Mouse (Mus musculus): ENCODE measurements around the gene Tex37. TPM values are rescaled to one million over a fixed set of nuclear protein-coding genes. Genes with fewer than 3 reads are reported as not detected.

The Tex37 gene
- total RNA-seq, 2 experiments from 2014 or later = not detected

DNA sequence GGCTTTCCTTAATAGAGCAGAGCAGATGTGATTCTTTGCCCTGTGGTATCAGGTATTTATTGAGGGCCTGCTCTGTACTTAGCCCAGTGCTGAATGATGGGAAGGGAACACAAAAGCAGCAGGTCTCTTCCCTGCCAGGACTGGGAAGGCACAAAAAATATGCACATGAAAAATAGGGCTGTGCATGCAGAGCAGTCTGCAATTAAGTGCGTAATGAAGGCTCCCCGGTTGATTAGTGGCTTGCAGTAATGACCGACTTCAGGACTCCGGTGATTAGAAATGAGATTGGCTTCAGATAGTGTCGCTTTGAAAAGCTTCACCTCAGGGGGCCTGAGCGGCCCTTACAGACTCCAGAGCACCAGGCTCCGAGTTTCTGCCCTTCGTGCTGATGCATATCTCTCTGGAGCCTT, 19.1 kb downstream of the Tex37 start:
- intact Hi-C loops (cut with DNase I) = no loop called here
- DNase-seq = no peak

DNA sequence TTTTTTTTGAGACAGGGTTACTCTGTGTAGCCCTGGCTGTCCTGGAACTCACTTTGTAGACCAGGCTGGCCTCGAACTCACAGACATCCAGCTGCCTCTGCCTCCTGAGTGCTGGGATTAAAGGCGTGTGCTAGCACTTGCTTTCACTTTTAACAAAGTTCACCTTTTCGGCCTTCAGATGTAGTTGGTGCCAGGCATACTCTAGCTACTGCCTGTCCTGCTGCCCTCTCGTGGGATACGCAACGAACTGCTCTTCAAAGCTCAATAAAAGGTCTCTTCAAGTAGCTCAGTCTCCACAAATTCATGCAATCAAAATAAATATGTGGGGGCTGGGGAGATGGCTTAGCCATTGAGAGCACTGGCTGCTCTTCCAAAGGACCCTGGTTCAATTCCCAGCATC, 20.6 kb downstream of the Tex37 start:
- intact Hi-C loops (cut with DNase I) = no loop called here
- DNase-seq = no peak

DNA sequence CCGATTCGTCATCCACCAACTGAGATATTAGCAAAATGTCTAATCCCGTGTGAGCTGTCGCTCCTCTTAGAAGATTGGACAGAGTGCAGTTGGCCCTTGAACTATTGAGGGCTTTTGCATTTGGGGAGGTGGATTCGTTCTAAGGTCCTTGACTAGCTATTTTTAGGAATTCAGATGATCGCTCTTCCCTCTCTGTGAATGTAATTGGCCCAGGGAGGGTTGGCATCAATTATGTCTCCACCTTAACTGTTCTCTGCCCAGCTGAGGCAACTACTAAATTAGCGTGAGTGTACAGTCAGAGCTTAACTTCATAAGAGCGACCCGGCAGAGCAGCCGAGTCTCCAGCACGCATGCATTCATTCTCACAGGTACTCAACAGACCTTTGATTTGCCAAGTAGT, 30.7 kb downstream of the Tex37 start:
- intact Hi-C loops (cut with DNase I) = no loop called here
- DNase-seq = no peak

DNA sequence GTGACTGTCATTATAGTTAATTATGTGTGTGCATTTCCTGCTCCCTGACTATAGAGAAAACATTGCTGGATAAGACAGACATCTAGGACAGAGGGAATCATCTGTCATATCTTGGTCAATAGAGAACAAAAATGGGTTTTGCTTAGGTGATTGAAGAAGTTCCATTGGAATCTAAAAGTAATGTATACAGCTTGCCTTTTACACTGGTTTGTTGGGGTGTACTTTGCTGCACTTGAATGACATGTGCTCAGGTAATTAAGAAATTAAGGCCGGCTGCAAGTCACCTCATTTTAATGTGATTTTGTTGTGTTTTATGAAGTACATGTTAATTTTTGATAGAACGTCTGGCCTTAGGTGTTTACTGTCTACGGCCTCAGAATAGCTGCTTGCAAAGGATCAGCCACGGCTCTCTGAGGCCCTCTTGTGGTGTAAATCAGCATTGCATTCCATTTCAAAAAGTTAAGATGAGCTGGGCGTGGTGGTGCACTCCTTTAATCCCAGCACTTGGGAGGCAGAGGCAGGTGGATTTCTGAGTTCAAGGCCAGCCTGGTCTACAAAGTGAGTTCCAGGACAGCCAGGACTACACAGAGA, 37.9 kb downstream of the Tex37 start:
- intact Hi-C loops (cut with DNase I) = loop anchor here (1.0 to 5.0 kb wide), 3 partner anchors 34 to 168 kb away; no protein-coding TSS in a partner anchor
- DNase-seq = peak; percentile 73 to 89

DNA sequence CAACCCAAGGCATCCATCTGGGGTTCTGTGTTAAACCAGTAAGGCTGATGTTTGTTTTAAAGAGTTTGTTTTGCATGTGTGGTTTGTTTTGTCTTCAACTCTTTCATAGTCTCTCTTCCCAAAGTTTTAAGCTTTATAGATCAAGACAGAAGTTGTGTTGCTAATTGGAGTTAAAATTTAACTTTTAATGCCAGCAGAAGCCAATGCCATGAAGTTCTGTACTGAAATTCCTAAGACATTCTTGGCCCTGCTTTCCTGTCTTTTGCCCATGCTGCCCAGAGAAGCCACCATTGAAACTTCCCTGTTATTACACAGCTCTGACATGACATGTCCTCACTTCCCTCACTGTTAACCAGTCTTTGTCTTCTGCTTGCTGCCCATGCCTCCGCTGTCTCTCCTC, 43.7 kb downstream of the Tex37 start:
- intact Hi-C loops (cut with DNase I) = no loop called here
- no peak for DNase-seq

DNA sequence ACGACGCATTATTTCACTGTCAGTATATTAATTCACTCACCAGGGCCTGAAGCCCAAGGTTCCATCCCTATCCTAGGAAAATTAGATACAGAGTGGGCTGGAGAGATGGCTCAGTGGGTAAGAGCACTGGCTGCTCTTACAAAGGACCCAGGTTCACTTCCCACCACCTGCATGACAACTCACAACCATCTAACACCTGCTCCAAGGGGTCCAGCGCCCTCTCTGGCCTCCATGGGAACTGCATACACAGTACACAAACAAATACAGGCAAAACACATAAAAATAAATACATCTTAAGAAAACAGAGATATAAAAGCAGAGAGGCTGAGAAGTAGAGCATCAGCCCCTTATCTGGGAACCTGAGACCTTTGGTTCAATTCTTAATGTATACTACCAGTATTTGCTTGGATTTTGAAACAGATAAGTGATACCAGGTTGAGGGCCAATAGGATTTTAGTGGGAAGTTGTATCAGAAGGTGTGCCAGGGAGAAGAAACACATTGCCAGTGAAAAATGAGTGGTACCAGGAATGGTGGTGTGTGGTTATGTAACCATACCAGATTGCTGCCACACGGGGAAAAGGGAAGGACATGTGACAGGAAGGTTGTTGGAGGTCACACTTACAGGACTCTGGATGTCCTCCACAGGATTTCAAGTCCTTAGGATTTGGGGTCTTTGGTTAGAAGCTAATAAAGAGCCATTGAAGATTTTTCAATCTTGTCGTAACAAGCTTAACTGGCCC, 44.5 kb downstream of the Tex37 start:
- intact Hi-C loops (cut with DNase I) = no loop called here
- no peak for DNase-seq

DNA sequence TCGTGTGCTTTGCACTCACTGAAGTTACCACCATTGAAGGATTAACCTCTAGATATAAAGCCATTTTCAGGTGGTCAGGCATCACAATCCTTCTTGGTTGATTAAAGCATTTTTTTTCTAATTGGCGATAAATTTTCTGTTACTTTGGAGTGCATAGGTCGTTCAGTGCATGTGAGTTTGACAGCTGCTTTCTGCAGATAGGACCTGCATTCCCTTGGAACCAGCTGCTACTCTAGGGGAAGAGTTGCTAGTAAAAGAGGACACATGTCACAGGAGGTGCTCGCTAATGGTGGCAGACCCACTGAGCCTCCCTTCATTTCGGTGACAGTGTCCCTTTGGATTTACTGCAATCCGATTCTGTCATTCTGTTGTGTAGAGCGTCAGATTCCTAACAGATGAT, 46.2 kb downstream of the Tex37 start:
- intact Hi-C loops (cut with DNase I) = no loop called here
- no peak for DNase-seq

DNA sequence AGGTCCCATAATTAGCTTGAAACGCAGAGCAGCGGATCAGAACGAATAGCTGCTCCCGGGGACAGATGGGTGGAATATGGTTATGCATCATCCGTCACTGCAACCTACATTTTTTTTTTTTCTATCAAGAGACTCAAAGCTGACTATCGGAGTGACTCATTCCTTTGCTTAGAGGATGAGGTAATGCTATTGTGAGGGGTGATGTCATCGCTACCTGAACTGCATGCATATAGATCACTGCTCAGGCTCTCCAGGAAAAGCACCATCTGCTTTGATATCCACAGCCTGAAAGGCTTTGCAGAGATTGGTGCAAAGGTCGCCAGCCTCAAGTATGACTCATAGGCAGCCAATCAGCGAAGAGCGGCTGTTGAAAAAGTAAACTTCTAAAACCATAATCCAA, 46.6 kb downstream of the Tex37 start:
- intact Hi-C loops (cut with DNase I) = no loop called here
- DNase-seq = no peak

DNA sequence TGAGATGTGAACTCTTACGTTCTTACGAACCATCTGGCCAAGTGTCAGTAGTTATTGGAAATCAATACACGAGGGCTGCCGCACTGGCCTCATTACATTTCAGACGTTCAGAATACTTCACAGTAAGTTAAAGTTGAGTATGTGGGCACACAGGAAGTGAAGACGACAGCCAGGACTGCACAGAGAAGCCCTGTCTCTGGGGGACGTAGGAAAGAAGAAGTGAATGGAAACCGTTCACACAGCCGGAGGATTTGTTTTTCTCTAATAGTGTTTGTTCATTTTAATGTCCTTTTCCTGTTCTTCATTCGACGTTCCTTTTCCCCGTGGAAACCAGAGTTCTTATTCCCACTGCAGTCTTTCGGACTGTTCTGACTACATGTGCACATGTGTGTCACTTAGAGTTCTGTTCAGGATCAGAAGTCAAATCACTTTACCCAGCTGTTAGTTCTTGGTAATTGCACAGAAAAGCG, 47.2 kb downstream of the Tex37 start:
- intact Hi-C loops (cut with DNase I) = no loop called here
- DNase-seq = no peak

DNA sequence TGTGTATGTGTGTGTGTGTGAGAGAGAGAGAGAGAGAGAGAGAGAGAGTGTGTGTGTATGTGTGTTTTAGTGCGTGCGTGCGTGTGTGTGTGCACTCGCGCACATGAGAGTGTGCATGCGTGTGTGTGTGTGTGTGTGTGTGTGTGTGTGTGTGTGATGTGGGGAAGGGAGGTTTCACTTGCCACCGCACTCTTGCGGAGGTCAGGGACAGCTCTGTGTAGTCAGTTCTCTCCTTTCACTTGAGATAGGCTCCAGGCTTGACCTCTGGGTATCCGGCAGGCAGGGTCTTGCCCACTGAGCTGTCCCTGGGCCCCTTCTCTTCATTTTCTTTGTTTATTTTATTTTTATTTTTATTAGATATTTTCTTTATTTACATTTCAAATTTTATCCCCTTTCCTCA, 51.4 kb downstream of the Tex37 start:
- intact Hi-C loops (cut with DNase I) = no loop called here
- no peak for DNase-seq

DNA sequence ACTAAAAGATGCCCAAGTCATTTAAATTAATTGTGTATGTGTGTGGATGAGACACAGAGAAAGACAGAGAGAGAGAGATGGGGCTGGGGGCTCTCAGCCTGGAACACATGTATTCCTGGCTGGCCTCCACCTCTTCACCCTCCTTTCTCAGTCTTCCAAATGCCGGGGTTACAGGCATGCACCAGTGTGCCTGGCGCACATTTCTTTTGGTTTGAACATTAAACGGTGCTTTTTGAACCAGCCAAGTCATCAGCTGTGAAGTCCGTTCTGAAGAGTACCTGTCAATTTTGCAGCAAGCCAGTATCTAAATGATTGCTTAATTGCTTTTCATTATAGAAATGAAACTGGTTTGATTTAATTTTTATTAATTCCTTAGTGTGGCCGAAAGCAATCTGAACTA, 52.0 kb downstream of the Tex37 start:
- intact Hi-C loops (cut with DNase I) = no loop called here

DNA sequence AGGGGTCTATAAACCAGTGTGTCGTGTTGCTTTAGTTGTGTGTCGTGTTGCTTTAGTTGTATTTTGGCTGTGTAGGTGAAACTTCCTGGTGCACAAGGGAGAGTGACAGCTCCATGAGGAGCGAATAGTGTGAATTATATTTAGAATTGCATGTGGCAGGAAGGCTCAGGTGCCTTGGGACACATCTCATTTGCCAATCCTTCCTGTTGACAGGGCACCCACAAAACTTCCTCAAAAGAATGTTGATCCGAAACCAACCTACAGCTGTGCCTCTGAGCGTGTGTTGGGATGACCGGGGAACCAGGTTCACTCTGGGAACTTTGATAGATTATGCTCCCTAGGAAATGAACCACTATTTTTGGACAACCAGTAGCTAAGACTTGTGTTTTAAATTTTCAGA, 54.4 kb downstream of the Tex37 start:
- no peak for DNase-seq
- intact Hi-C loops (cut with DNase I) = no loop called here

More for the DNA sequence above, 52.0 kb downstream of the Tex37 start:
- no peak for DNase-seq

Other genes starting within 250 kb of the Tex37 start
- gene Rpia, start 126.7 kb downstream of the Tex37 start, total RNA-seq (2021) = 10 to 100 TPM; 10.4 to 12.0 TPM
- gene Eif2ak3, start 74.4 kb downstream of the Tex37 start, total RNA-seq (2021) = 10 to 100 TPM; 11.1 to 11.7 TPM
- not detected for gene Foxi3, start 37.6 kb upstream of the Tex37 start, total RNA-seq (2021)
- gene Thnsl2, start 225.5 kb upstream of the Tex37 start, total RNA-seq (2021) = 1 to 10 TPM; 3.8 to 6.4 TPM

All from heart, postnatal 14 days (tissue).